Mouse (Mus musculus): ENCODE measurements at regions not wholly inside any gene's neighbourhood (a gene's known extent, or its start where the extent isn't known, plus 50 kb on each side); places are given as distances from the start of the nearest gene placed in this dataset.

- peak; percentile 5 to 46 for DNase-seq
These were observed 91.4 kb upstream of the Selenok start for GRCm38 (mm10) chr14:29876668-29877067.

- DNase-seq, result peak; percentile 4 to 46
These were observed 90.3 kb upstream of the Selenok start for GRCm38 (mm10) chr14:29877671-29878422.

- DNase-seq, result no peak
These were observed 89.7 kb upstream of the Selenok start for GRCm38 (mm10) chr14:29878423-29878800.

- no peak for DNase-seq
These were observed 88.8 kb upstream of the Selenok start for GRCm38 (mm10) chr14:29879283-29879682.

- peak in 1 of 2 experiments; percentile 56 for DNase-seq
These were observed 85.3 kb upstream of the Selenok start for GRCm38 (mm10) chr14:29882666-29883344.

- DNase-seq, result peak; percentile 70 to 72
These were observed 72.6 kb upstream of the Selenok start for GRCm38 (mm10) chr14:29895332-29895988.

- DNase-seq, result no peak
These were observed 72.0 kb upstream of the Selenok start for GRCm38 (mm10) chr14:29895989-29896675.

GRCm38 (mm10) chr14:29900931-29901330 is 67.2 kb upstream of the Selenok start:
- peak in 1 of 2 experiments; percentile 52 for DNase-seq

- DNase-seq, result no peak
These were observed 64.5 kb upstream of the Selenok start for GRCm38 (mm10) chr14:29903574-29903973.

- DNase-seq, result no peak
These were observed 63.3 kb upstream of the Selenok start for GRCm38 (mm10) chr14:29904856-29905255.

- no peak for DNase-seq
These were observed 58.4 kb upstream of the Selenok start for GRCm38 (mm10) chr14:29909741-29910140.

Measured in kidney, postnatal 25 days (tissue).